Mouse (Mus musculus): Measurements from ENCODE around the gene Krtap4-2. TPM values are rescaled to one million over a fixed set of nuclear protein-coding genes. Genes with fewer than 3 reads are reported as not detected.

Gene Krtap4-2
- total RNA-seq, 4 experiments from 2014 or later, result not detected

- no peak for DNase-seq (ENCODE audit: low spot score in 2 of 2)
Observed at GRCm38 (mm10) chr11:99590981-99591380, 43.9 kb downstream of the Krtap4-2 start, which contains the start of gene Krtap1-3. TSS of gene Krtap1-3 (minus strand) at chr11:99591339.

- peak; percentile 35 to 53 for DNase-seq (ENCODE audit: low spot score in 2 of 2)
Observed at GRCm38 (mm10) chr11:99585096-99585495, 49.8 kb downstream of the Krtap4-2 start.

Other genes with a start within 250 kb of the Krtap4-2 start
- gene Krt10, start 245.7 kb downstream of the Krtap4-2 start, total RNA-seq (2022), result 10 to 100 TPM; 10.4 to 12.6 (median 11.0) TPM
- gene Krt12, start 212.8 kb downstream of the Krtap4-2 start, total RNA-seq (2022), result 1 to 10 TPM in 3 of 4 experiments, under 1 TPM in 1; 0.85 to 1.7 (median 1.5) TPM
- gene Krt20, start 196.9 kb downstream of the Krtap4-2 start, total RNA-seq (2022), result not detected
- not detected for gene Krt23, start 141.9 kb downstream of the Krtap4-2 start, total RNA-seq (2022)
- not detected for gene Krt39, start 113.7 kb downstream of the Krtap4-2 start, total RNA-seq (2022)
- gene Krt40, start 91.9 kb downstream of the Krtap4-2 start, total RNA-seq (2022), result not detected
- gene Krtap3-3, start 84.2 kb downstream of the Krtap4-2 start, total RNA-seq (2022), result not detected
- not detected for gene Krtap3-2, start 78.2 kb downstream of the Krtap4-2 start, total RNA-seq (2022)
- not detected for gene Gm11939, start 75.6 kb downstream of the Krtap4-2 start, total RNA-seq (2022)
- not detected for gene Krtap3-1, start 68.5 kb downstream of the Krtap4-2 start, total RNA-seq (2022)
- not detected for gene Krtap1-5, start 54.1 kb downstream of the Krtap4-2 start, total RNA-seq (2022)
- not detected for gene Krtap1-4, start 51.4 kb downstream of the Krtap4-2 start, total RNA-seq (2022)
- not detected for gene Krtap1-3, start 43.7 kb downstream of the Krtap4-2 start, total RNA-seq (2022)
- not detected for gene Krtap9-3, start 37.0 kb downstream of the Krtap4-2 start, total RNA-seq (2022)
- not detected for gene Gm11938, start 31.8 kb downstream of the Krtap4-2 start, total RNA-seq (2022)
- not detected for gene Gm11937, start 24.9 kb downstream of the Krtap4-2 start, total RNA-seq (2022)
- not detected for gene Krtap2-4, start 20.2 kb downstream of the Krtap4-2 start, total RNA-seq (2022)
- not detected for gene Gm11562, start 14.6 kb downstream of the Krtap4-2 start, total RNA-seq (2022)
- not detected for gene Krtap4-1, start 6.8 kb downstream of the Krtap4-2 start, total RNA-seq (2022)
- gene Krtap4-7, start 9.0 kb upstream of the Krtap4-2 start, total RNA-seq (2022), result not detected
- not detected for gene Gm11555, start 15.2 kb upstream of the Krtap4-2 start, total RNA-seq (2022)
- not detected for gene Gm11563, start 23.9 kb upstream of the Krtap4-2 start, total RNA-seq (2022)
- gene Krtap4-6, start 30.9 kb upstream of the Krtap4-2 start, total RNA-seq (2022), result not detected
- gene Gm14190, start 55.7 kb upstream of the Krtap4-2 start, total RNA-seq (2022), result not detected
- not detected for gene Gm14180, start 99.2 kb upstream of the Krtap4-2 start, total RNA-seq (2022)
- not detected for gene Gm11595, start 137.8 kb upstream of the Krtap4-2 start, total RNA-seq (2022)
- not detected for gene Krtap4-8, start 145.6 kb upstream of the Krtap4-2 start, total RNA-seq (2022)
- not detected for gene Krtap4-9, start 150.1 kb upstream of the Krtap4-2 start, total RNA-seq (2022)
- gene Gm11596, start 158.4 kb upstream of the Krtap4-2 start, total RNA-seq (2022), result not detected
- gene Gm11569, start 163.8 kb upstream of the Krtap4-2 start, total RNA-seq (2022), result not detected
- gene Gm11554, start 169.4 kb upstream of the Krtap4-2 start, total RNA-seq (2022), result not detected
- not detected for gene Krtap4-13, start 174.8 kb upstream of the Krtap4-2 start, total RNA-seq (2022)
- gene Gm11564, start 180.6 kb upstream of the Krtap4-2 start, total RNA-seq (2022), result not detected
- not detected for gene 2300003K06Rik, start 203.0 kb upstream of the Krtap4-2 start, total RNA-seq (2022)
- not detected for gene Krtap4-16, start 216.5 kb upstream of the Krtap4-2 start, total RNA-seq (2022)
- not detected for gene Gm11568, start 222.8 kb upstream of the Krtap4-2 start, total RNA-seq (2022)
- not detected for gene Gm11559, start 229.4 kb upstream of the Krtap4-2 start, total RNA-seq (2022)
- gene Krtap9-1, start 238.3 kb upstream of the Krtap4-2 start, total RNA-seq (2022), result not detected
- not detected for gene Gm11567, start 244.1 kb upstream of the Krtap4-2 start, total RNA-seq (2022)

Measured in layer of hippocampus, adult 8-10 months (tissue).